Mouse (Mus musculus) intestine, embryonic 14.5 days (tissue): Measurements from ENCODE around the gene Ranbp1. TPM values are rescaled to one million over a fixed set of nuclear protein-coding genes. Genes with fewer than 3 reads are reported as not detected.
"Not testable (repeated sequence)": the region's sequence is repeated elsewhere in the genome, so short reads cannot be mapped to it uniquely, and the experiment has no call there.

Experiments used
- ATAC-seq: fragments of 200-750 bp; cut with Nextera tagmentation; replicated peaks from 2 replicates; pipeline ENCODE4 v1.8.0; 2017; ENCODE audit warnings: low read depth, moderate number of reproducible peaks, moderate TSS enrichment, moderate library complexity; ENCODE audit not compliant: low FRiP score, low TSS enrichment
- DNase-seq: peaks from one replicate; pipeline ENCODE4 v3.0.0-alpha.2; 2018; ENCODE audit warnings: low spot score
- H3K27ac ChIP-seq: fragments of 300-500 bp; sonication (generic); 2 replicates; pipeline ENCODE4 v1.5.1; 2014; ENCODE audit warnings: low read depth, mild to moderate bottlenecking, control low read depth
- H3K27me3 ChIP-seq: fragments of 300-500 bp; sonication (generic); replicated peaks from 2 replicates; pipeline ENCODE4 v1.6.1; 2014; ENCODE audit warnings: low read length, control low read depth; ENCODE audit not compliant: control insufficient read depth, insufficient read depth
- H3K36me3 ChIP-seq: fragments of 300-500 bp; sonication (generic); 2 replicates; pipeline ENCODE4 v1.6.1; 2014; ENCODE audit warnings: low read length, control low read depth; ENCODE audit not compliant: control insufficient read depth, insufficient read depth
- H3K4me1 ChIP-seq: fragments of 300-500 bp; sonication (generic); replicated peaks from 2 replicates; pipeline ENCODE4 v1.6.1; 2014; ENCODE audit warnings: low read length, control low read depth, mixed read lengths; ENCODE audit not compliant: control insufficient read depth, insufficient read depth
- H3K4me2 ChIP-seq: fragments of 300-500 bp; sonication (generic); 2 replicates; pipeline ENCODE4 v1.6.1; 2014; ENCODE audit warnings: low read length
- H3K4me3 ChIP-seq: fragments of 300-500 bp; sonication (generic); 2 replicates; pipeline ENCODE4 v1.5.1; 2014; ENCODE audit warnings: low read depth, low read length, control low read depth, mixed read lengths
- H3K9ac ChIP-seq: fragments of 300-500 bp; sonication (generic); 2 replicates; pipeline ENCODE4 v1.6.1; 2014; ENCODE audit warnings: mild to moderate bottlenecking, low read length
- H3K9me3 ChIP-seq: fragments of 300-500 bp; sonication (generic); 2 replicates; pipeline ENCODE4 v1.6.1; 2016; ENCODE audit warnings: low read length, control low read depth; ENCODE audit not compliant: control insufficient read depth
- WGBS: fragments of 180-500 bp; shearing (Covaris S2); extraction: QIAGEN DNeasy Blood & Tissue Kit; methylation state at CpG from one replicate; pipeline ENCODE4 v1.1.7; 2014; 5-methylcytosine and 5-hydroxymethylcytosine counted together
- polyA plus RNA-seq: library from polyadenylated mRNA; unstranded; fragments of >200 nt; fragmentation: Nextera tagmentation; extraction: Ambion mirVana; gene quantifications from 2 replicates; pipeline ENCODE4 v1.2.1, GENCODE M21; 2014

The Ranbp1 gene
- polyA plus RNA-seq = 725 and 734 TPM in 2 replicates

GRCm38 (mm10) chr16:18248433-18249363 lies at the start of gene Ranbp1, which contains the start of gene Trmt2a:
TSS of gene Ranbp1 (minus strand) at chr16:18248732.
TSS of gene Trmt2a (plus strand) at chr16:18248679.
- under 1% methylated on average over 97 of the region's 102 CpGs for WGBS
- no peaks in the 10 kb centered on the region for H3K9me3 ChIP-seq
- peak within 1 kb of the TSS; percentile 87 for H3K4me2 ChIP-seq
- H3K4me1 ChIP-seq = peaks cover 27% of the 10 kb centered on the region
- peak within 1 kb of the TSS; percentile 65 for H3K9ac ChIP-seq
- peak within 1 kb of the TSS; percentile 91 for H3K27ac ChIP-seq
- ATAC-seq = peak; percentile 95
- no peaks in the 10 kb centered on the region for H3K27me3 ChIP-seq
- peaks cover 69% of the 10 kb centered on the region for H3K36me3 ChIP-seq
- H3K4me3 ChIP-seq = peak within 1 kb of the TSS; percentile 80
- peak; percentile 99 for DNase-seq

DNA sequence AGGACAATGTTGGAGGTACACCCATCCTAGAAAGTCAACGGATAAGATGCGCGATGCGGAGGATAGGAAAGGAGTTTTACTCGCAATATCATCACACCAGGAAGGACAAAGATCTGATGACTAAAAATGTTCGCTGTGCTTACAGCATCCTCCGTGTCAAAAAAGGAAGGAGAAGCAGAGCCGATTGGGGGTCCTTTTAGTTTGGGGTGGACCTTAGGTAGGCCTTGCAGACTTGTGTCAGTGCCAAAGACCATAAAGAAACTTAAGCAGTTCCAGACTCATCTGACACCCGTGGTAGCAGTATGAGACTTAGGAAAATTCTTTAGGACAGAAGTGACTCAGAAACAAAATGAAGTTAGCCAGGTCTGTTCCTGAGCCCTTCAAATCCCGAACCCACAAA lies 41.1 kb upstream of the Ranbp1 start:
- ATAC-seq = 0 out of 2 replicates have a peak, but pooled peaks have one; percentile 0
- Histone ChIP-seq H3K4me1 (peaks cover 21% of the 10 kb centered on the region), H3K36me3 (peaks cover 28% of the 10 kb centered on the region), H3K4me3 (peak overlapping the region; percentile 97), H3K9ac (peak overlapping the region; percentile 42), H3K4me2 (peak overlapping the region; percentile 45), H3K27ac (peak overlapping the region; percentile 69; the same call in 1 of the 2 replicates)
- WGBS = under 1% methylated on average over 6 of the region's 10 CpGs
- DNase-seq, H3K9me3 ChIP-seq, H3K27me3 ChIP-seq: not testable (repeated sequence)

- Histone ChIP-seq H3K27ac (peak within 1 kb of the TSS; percentile 87), H3K36me3 (peaks cover 33% of the 10 kb centered on the region), H3K4me3 (peak within 1 kb of the TSS; percentile 97), H3K9ac (peak within 1 kb of the TSS; percentile 96), H3K27me3 (no peaks in the 10 kb centered on the region), H3K4me1 (peaks cover 21% of the 10 kb centered on the region), H3K9me3 (no peaks in the 10 kb centered on the region), H3K4me2 (peak within 1 kb of the TSS; percentile 99)
- peak; percentile 93 for DNase-seq
- ATAC-seq = peak; percentile 99
- under 1% methylated on average over 64 of the region's 71 CpGs for WGBS
Measured at GRCm38 (mm10) chr16:18289067-18289588, 40.6 kb upstream of the Ranbp1 start, which contains the start of gene Dgcr8. TSS of gene Dgcr8 (minus strand) at chr16:18289246.

DNA sequence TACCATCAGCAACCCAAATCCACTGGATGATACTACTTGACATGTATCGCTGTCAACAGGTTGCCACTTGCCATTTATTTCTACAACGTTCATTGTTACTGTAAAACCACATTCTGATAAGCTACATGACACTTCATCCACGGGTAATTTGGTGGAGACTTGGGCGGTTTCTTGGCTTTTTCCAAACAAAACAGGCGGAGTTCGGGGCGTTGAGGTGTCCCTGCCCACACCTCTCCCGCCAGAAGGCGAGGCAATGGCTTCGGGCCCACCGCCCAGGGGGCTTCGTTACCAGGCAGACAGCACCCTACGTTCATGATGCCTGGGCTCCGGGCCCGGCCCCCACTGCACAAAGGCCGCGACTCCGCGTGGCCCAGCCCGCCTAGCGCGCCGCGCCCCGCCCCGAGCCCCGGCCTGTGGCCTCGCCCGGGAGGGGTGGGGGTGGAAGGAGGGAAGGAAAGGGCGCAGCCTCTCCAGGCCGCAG lies 40.1 kb upstream of the Ranbp1 start:
- under 1% methylated on average over 28 of the region's 31 CpGs for WGBS
- ATAC-seq = peak; percentile 92
- H3K4me2 ChIP-seq = peak overlapping the region; percentile 99
- peak overlapping the region; percentile 97 for H3K4me3 ChIP-seq
- H3K4me1 ChIP-seq = peaks cover 21% of the 10 kb centered on the region
- H3K9ac ChIP-seq = peak overlapping the region; percentile 96
- H3K27me3 ChIP-seq = no peaks in the 10 kb centered on the region
- H3K36me3 ChIP-seq = peaks cover 38% of the 10 kb centered on the region
- DNase-seq = no peak
- H3K9me3 ChIP-seq = no peaks in the 10 kb centered on the region
- peak overlapping the region; percentile 87 for H3K27ac ChIP-seq

DNA sequence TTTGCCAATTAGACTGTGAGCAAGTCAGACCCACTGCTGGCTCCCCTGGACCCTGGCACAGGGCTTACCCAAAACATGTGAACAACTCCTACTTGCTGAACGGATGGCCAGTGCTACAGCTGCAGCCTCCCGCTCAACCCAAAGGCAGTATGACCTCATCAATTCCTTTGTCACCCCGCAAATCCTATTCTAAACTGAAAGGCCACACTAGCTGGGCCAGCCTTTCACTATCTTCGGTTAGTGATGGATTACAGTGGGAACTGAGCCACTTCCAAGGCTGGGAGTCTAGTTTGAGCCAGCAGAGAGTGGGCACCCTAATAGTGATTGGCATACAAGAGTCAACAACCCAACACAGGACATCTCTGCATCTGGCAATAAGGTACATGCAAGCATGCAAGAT lies 39.6 kb upstream of the Ranbp1 start:
- H3K36me3 ChIP-seq = peaks cover 42% of the 10 kb centered on the region
- ATAC-seq (no peak), DNase-seq (peak; percentile 66)
- H3K9ac ChIP-seq = peak overlapping the region; percentile 96
- peaks cover 21% of the 10 kb centered on the region for H3K4me1 ChIP-seq
- H3K4me2 ChIP-seq = peak overlapping the region; percentile 99
- peak overlapping the region; percentile 97 for H3K4me3 ChIP-seq
- H3K27ac ChIP-seq = peak overlapping the region; percentile 87
- no peaks in the 10 kb centered on the region for H3K27me3 ChIP-seq
- H3K9me3 ChIP-seq = no peaks in the 10 kb centered on the region
- 0% methylated on average over 4 of the region's 4 CpGs for WGBS

DNA sequence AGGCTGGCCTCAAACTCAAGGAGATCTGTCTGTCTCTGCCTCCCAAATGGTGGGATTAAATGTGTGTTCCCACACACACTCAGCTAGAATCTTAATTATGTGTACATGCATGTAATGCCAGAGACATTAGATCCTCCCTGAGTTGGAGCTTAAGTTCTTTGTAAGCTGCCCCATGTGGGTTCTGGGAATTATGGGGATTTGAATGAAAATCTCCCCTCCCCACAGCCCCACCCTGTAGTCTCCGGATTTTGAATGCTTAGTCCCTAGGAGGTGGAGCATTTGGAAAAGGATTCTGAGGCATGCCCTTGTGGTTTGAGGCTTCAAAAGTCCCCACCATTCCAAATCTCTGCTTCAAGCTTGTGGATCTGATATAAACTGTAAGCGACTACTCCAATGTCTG lies 26.6 kb upstream of the Ranbp1 start:
- 87% methylated on average over 2 of the region's 2 CpGs for WGBS
- Histone ChIP-seq H3K4me2 (no peak overlapping the region), H3K9ac (no peak overlapping the region), H3K27me3 (no peaks in the 10 kb centered on the region), H3K9me3 (no peaks in the 10 kb centered on the region), H3K36me3 (peaks cover 96% of the 10 kb centered on the region), H3K4me3 (no peak overlapping the region), H3K4me1 (no peaks in the 10 kb centered on the region), H3K27ac (no peak overlapping the region)
- ATAC-seq (no peak), DNase-seq (no peak)

- ATAC-seq = no peak
Measured at GRCm38 (mm10) chr16:18268182-18268581, 19.6 kb upstream of the Ranbp1 start.

DNA sequence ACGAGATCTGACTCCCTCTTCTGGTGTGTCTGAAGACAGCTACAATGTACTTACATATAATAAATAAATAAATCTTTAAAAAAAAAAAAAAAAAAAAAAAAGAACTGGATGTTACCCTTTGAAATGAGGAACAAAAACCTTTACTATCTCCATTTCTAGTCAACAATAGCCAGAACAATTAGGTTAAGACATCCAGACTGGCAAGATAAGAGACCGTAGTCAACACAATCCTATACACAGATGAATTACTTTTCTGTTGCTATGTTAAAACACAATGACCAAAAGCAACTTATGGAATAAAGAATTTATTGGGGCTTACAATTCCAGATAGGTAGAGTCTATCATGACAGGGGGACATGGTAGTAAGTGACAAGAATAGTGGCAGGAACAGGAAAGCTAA lies 16.5 kb upstream of the Ranbp1 start:
- ATAC-seq = no peak
- WGBS = 80% methylated on average over 2 of the region's 2 CpGs
- no peak for DNase-seq
- H3K27me3 ChIP-seq = no peaks in the 10 kb centered on the region
- peaks cover 92% of the 10 kb centered on the region for H3K36me3 ChIP-seq
- H3K27ac ChIP-seq = no peak overlapping the region
- H3K4me1 ChIP-seq = no peaks in the 10 kb centered on the region
- H3K9ac ChIP-seq = no peak overlapping the region
- no peaks in the 10 kb centered on the region for H3K9me3 ChIP-seq
- no peak overlapping the region for H3K4me2 ChIP-seq
- H3K4me3 ChIP-seq = no peak overlapping the region

More at GRCm38 (mm10) chr16:18268182-18268581, 19.6 kb upstream of the Ranbp1 start:
- Histone ChIP-seq H3K9ac (no peak overlapping the region), H3K36me3 (peaks cover 94% of the 10 kb centered on the region), H3K27ac (no peak overlapping the region), H3K4me2 (no peak overlapping the region), H3K9me3 (no peaks in the 10 kb centered on the region), H3K4me3 (no peak overlapping the region), H3K4me1 (no peaks in the 10 kb centered on the region), H3K27me3 (no peaks in the 10 kb centered on the region)
- 89% methylated on average over 5 of the region's 5 CpGs for WGBS
- DNase-seq = no peak
